Mouse (Mus musculus) cerebellum, adult 2 months (tissue): ENCODE measurements around the gene Hivep3. TPM values are rescaled to one million over a fixed set of nuclear protein-coding genes. Genes with fewer than 3 reads are reported as not detected.

ENCODE experiments used
- DNase-seq, 2 experiments: peaks; one replicate each; pipeline ENCODE4 v3.0.0; 2021
- H3K27ac ChIP-seq: fragments of 200-500 bp; 2 replicates; pipeline ENCODE4 v1.5.1; 2012; ENCODE audit warnings: low read length, control low read depth, inconsistent platforms; ENCODE audit not compliant: insufficient read depth
- H3K27me3 ChIP-seq: fragments of 200-500 bp; 2 replicates; pipeline ENCODE4 v1.6.1; 2012; ENCODE audit warnings: inconsistent platforms, mild to moderate bottlenecking, low read length, moderate library complexity; ENCODE audit not compliant: control insufficient read depth, insufficient read depth
- H3K4me1 ChIP-seq: fragments of 200-500 bp; 2 replicates; pipeline ENCODE4 v1.6.1; 2011; ENCODE audit warnings: low read length; ENCODE audit not compliant: control insufficient read depth, insufficient read depth
- H3K4me3 ChIP-seq: fragments of 200-500 bp; replicated peaks from 2 replicates; pipeline ENCODE3; 2011; ENCODE audit warnings: mild to moderate bottlenecking, low read depth, low read length, control low read depth; ENCODE audit not compliant: insufficient read depth
- CTCF ChIP-seq: fragments of 200-500 bp; IDR thresholded peaks from 2 replicates; pipeline ENCODE4 v1.5.1; 2011; ENCODE audit warnings: low read depth, mild to moderate bottlenecking, control low read depth, low read length, moderate library complexity, borderline replicate concordance; ENCODE audit not compliant: insufficient read depth
- POLR2A ChIP-seq: fragments of 200-500 bp; IDR thresholded peaks from 2 replicates; pipeline ENCODE4 v1.6.1; 2011; ENCODE audit warnings: low read length, control low read depth, borderline replicate concordance; ENCODE audit not compliant: insufficient read depth
- WGBS: fragments of 180-500 bp; shearing (Covaris S2); methylation state at CpG from one replicate; pipeline ENCODE4 v1.1.7; 2018; 5-methylcytosine and 5-hydroxymethylcytosine counted together
- polyA plus RNA-seq: library from polyadenylated mRNA; depleted of rRNA; stranded (reverse); fragments of >200 nt; gene quantifications from 2 replicates; pipeline ENCODE4 v1.2.3, GENCODE M21; 2012

The Hivep3 gene
- polyA plus RNA-seq, 1 experiment: 36.8 TPM

- Histone ChIP-seq H3K27me3 (no peaks in the 10 kb centered on the region), H3K4me1 (peaks cover 18% of the 10 kb centered on the region), H3K4me3 (no peak overlapping the region), H3K27ac (no peak overlapping the region)
- WGBS: 63% methylated on average over 4 of the region's 4 CpGs
- TF ChIP-seq POLR2A (no peak), CTCF (no peak)
- no peak for DNase-seq
Measured at GRCm38 (mm10) chr4:120128033-120128432, 394.4 kb downstream of the Hivep3 start.

DNA sequence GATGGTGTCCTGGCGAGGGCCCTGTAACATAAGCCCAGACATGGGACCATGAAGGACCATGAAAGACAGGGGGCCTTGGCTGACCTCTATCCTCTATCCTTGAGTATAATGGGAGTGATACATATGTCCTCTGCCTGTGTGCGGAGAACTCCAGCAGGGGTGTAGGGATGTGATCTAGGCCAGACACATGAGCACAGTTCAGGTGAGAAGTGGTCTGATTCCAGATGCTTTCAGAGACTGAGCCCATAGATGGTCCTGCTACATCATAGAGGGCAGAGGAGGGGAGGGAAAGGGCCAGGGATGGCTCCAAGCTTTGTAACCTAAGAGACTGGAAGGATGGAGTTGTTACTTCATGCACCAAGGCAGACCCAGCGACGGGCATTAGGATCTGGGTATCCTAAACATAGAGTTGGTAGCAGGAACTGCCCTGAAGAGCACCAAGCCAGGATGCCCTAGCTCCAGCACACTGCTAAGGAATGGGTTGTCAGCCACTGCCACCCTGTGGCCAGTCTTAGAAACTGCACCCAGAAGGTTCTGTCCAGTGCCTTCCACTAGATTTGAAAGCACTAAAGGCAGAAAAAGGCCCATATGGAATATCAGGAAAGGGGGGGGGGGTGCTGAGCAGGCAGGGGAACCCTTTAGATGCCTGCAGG lies 395.8 kb downstream of the Hivep3 start:
- 50% methylated on average over 4 of the region's 4 CpGs for WGBS
- Histone ChIP-seq H3K4me3 (no peak overlapping the region), H3K4me1 (peaks cover 27% of the 10 kb centered on the region), H3K27ac (no peak overlapping the region), H3K27me3 (no peaks in the 10 kb centered on the region)
- peak; percentile 70 to 75 for DNase-seq
- TF ChIP-seq CTCF: peak; percentile 97
- no peak for TF ChIP-seq POLR2A

DNA sequence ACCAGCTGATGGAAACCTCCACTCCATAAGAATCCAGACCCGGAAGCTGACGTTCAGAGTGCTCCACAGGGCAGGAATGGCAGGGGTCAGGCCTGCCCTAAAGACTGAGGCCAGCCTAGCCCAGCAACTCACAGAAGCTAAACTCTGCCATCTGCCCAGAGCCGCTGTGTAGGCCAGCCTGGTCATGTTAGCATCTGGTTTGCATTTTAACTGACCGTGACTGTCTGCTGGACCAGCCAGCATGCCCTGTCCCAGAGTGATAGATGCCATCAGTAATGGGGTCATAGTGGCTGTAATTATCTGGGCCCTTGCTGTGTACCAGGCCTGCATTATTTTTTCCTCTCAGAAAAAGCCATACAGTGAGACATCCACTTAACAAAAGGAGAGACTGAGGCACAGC lies 397.3 kb downstream of the Hivep3 start:
- Histone ChIP-seq H3K4me1 (peaks cover 22% of the 10 kb centered on the region), H3K27ac (no peak overlapping the region), H3K4me3 (no peak overlapping the region), H3K27me3 (no peaks in the 10 kb centered on the region)
- 79% methylated on average over 4 of the region's 4 CpGs for WGBS
- no peak for TF ChIP-seq CTCF
- no peak for TF ChIP-seq POLR2A
- no peak for DNase-seq

GRCm38 (mm10) chr4:120131441-120132220 lies 398.0 kb downstream of the Hivep3 start:
- Histone ChIP-seq H3K27ac (no peak overlapping the region), H3K27me3 (no peaks in the 10 kb centered on the region), H3K4me3 (no peak overlapping the region), H3K4me1 (peaks cover 21% of the 10 kb centered on the region)
- DNase-seq: peak; percentile 79 to 80
- TF ChIP-seq CTCF (no peak), POLR2A (no peak)
- WGBS: 56% methylated on average over 24 of the region's 24 CpGs

DNA sequence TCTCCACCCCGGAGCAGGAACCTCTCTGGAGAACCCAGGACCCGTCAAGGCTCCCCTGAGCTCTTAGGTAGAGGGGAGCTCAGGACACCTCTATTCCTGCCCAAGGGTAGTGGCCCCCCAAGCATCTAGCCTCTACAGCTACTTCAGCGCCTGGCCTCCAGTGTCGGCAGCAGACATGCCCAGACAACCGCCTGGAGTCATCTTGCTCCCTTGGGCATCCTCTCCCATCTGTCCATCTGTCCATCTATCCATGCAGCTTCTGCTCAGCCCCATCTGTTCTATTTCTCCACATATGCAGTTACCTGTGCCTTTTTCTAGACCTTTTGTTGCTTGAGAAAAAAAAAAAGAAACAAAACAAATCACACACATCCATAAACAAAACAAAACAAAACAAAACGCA lies 400.6 kb downstream of the Hivep3 start:
- H3K4me1 ChIP-seq: peaks cover 19% of the 10 kb centered on the region
- no peak for TF ChIP-seq POLR2A
- TF ChIP-seq CTCF: no peak
- H3K4me3 ChIP-seq: no peak overlapping the region
- no peak overlapping the region for H3K27ac ChIP-seq
- WGBS: 41% methylated on average over 6 of the region's 6 CpGs
- H3K27me3 ChIP-seq: no peaks in the 10 kb centered on the region
- DNase-seq: peak in 1 of 2 experiments; percentile 39

DNA sequence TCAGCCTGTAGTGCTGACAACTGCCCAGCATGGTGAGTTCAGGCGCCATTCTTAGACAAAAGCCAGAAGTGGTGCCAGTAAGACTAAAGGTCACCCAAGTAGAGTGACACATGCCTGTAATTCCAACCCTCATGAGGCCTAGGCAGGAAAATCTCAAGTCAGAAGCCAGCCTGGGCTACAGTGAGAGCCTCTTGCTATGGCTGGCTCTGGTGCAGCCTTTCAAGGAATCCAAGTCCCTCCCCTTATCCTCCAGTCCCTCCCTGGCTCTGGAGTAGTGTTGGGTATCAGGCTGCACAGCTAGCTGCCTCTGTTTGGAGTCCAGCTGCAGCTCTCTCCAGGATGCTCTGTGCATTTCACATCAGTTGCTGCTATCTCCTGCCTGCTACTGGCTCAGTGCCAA lies 408.2 kb downstream of the Hivep3 start:
- DNase-seq: no peak
- H3K4me3 ChIP-seq: no peak overlapping the region
- no peak overlapping the region for H3K27ac ChIP-seq
- H3K27me3 ChIP-seq: no peaks in the 10 kb centered on the region
- TF ChIP-seq POLR2A (no peak), CTCF (no peak)
- 96% methylated on average over 1 of the region's 1 CpGs for WGBS
- H3K4me1 ChIP-seq: peaks cover 36% of the 10 kb centered on the region

DNA sequence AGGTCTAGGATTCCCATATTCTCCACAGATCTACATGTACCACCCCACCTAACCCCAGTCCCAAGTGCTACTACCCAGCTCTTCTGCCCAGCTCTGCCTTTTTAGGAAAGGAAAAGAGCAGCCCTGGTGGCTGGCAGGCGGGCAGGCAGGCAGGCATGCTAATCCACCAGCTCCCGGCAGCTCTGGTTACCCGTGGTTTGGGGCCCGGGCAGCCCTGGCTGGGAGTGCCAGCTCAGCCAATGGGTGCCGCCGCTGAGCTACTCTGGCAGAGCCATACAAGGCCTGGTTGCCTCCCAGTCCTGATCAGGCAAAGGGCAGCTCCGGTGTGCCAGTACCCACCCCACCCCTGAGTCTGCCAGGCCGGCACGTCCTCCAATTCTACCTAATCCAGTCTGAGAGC lies 409.3 kb downstream of the Hivep3 start:
- peaks cover 36% of the 10 kb centered on the region for H3K4me1 ChIP-seq
- no peaks in the 10 kb centered on the region for H3K27me3 ChIP-seq
- DNase-seq: no peak
- no peak overlapping the region for H3K27ac ChIP-seq
- WGBS: 48% methylated on average over 9 of the region's 9 CpGs
- H3K4me3 ChIP-seq: no peak overlapping the region
- TF ChIP-seq POLR2A (no peak), CTCF (no peak)

DNA sequence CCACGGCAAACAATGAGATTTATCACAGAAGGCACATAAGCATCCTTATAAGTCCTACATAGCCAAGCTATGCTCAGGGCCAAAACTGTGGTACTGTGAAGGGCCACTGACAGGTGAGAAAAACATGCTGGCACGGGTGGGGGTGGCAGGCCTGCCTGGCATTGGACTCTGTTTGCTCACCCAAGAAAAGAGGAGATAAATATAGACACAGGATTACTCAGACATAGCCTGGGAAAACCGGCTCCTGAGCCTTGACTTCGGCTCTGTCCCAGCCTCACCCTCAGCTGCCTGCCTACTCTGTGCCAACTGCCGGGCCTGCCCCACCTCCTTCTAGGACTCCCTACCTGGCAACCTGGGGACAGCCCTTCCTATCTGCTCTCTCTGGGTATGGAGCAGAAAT lies 410.8 kb downstream of the Hivep3 start:
- DNase-seq: peak; percentile 85 to 94
- Histone ChIP-seq H3K27ac (no peak overlapping the region; the same call in 1 of the 2 replicates), H3K27me3 (no peaks in the 10 kb centered on the region), H3K4me1 (peaks cover 36% of the 10 kb centered on the region), H3K4me3 (no peak overlapping the region)
- 21% methylated on average over 5 of the region's 5 CpGs for WGBS
- TF ChIP-seq POLR2A (no peak), CTCF (no peak)
